25 mouse cellular contexts compared by ENCODE assay signal in the genomic region with DNA sequence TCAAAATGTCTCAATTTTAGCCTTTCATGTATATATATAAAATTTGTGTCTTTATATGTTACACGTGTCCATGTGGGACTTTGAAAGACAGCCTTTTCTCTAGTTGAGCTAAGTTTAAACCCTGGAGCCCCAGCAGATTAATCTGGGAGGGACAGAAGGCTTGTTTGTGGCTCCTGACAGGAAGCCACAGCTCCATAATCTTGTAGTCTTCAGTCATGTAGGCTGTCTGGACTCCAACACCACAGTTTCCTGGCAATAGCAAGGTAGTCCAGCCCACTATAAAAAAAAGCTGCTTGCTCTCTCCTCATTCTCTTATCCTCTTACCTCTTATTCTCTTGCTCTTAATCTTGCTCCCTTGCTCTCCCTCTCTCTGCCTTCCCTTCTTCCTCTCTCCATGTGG. TPM values are rescaled to one million over a fixed set of nuclear protein-coding genes. Genes with fewer than 3 reads are reported as not detected.
"Had no signal": no experiment of that assay in that cellular context is flagged by ENCODE, and none has a peak within 500 bp of the region (broad histone marks: within the 10 kb centered on the region; RNA-seq: fewer than 3 reads in every experiment).

No protein-coding gene starts in this region.

- H3K9me3 ChIP-seq: neural tube, embryonic 12.5 days; neural tube, embryonic 13.5 days; stomach, embryonic 15.5 days had no signal

- H3K9ac ChIP-seq: neural tube, embryonic 12.5 days; neural tube, embryonic 13.5 days; neural tube, embryonic 15.5 days; stomach, embryonic 15.5 days had no signal

- H3K36me3 ChIP-seq: neural tube, embryonic 12.5 days; neural tube, embryonic 13.5 days; neural tube, embryonic 15.5 days; stomach, embryonic 15.5 days had no signal

- H3K27me3 ChIP-seq: neural tube, embryonic 12.5 days; neural tube, embryonic 13.5 days; neural tube, embryonic 15.5 days; stomach, embryonic 15.5 days had no signal

- H3K4me1 ChIP-seq: neural tube, embryonic 12.5 days; neural tube, embryonic 13.5 days; neural tube, embryonic 15.5 days; stomach, embryonic 15.5 days had no signal

- H3K4me3 ChIP-seq: neural tube, embryonic 12.5 days; neural tube, embryonic 13.5 days; neural tube, embryonic 15.5 days; stomach, embryonic 15.5 days had no signal

- DNase-seq: retina, postnatal 1 day; right cerebral cortex, adult 18-20 months; right cerebral cortex, postnatal 14 days; right cerebral cortex, postnatal 25 days; right cerebral cortex, postnatal 4 days; spleen, adult 18-20 months; thymus, adult 18-20 months; thymus, adult 2 months; thymus, postnatal 14 days; thymus, postnatal 36 days; thymus, postnatal 4 days had no signal

- H3K27ac ChIP-seq: neural tube, embryonic 12.5 days; neural tube, embryonic 13.5 days; neural tube, embryonic 15.5 days; stomach, embryonic 15.5 days; stomach, postnatal 0 days had no signal

RNA-seq across cellular contexts. Expression of gene Olfr859, which starts 1.7 kb away (rescaled TPM):
- total RNA-seq: neutrophil, adult 5-6 weeks had no signal
- polyA plus RNA-seq: neural tube, embryonic 12.5 days; neural tube, embryonic 13.5 days; neural tube, embryonic 14.5 days; neural tube, embryonic 15.5 days; small intestine, adult 2 months; spleen, adult 2 months; stomach, embryonic 14.5 days; stomach, embryonic 15.5 days; stomach, embryonic 16.5 days; stomach, postnatal 0 days; testis, adult 2 months; thymus, adult 2 months; thymus, postnatal 0 days; urinary bladder, adult 2 months had no signal

RNA-seq across cellular contexts. Expression of gene Olfr58, which starts 22.9 kb away (rescaled TPM):
- total RNA-seq: neutrophil, adult 5-6 weeks had no signal
- polyA plus RNA-seq: neural tube, embryonic 12.5 days; neural tube, embryonic 13.5 days; neural tube, embryonic 14.5 days; neural tube, embryonic 15.5 days; small intestine, adult 2 months; spleen, adult 2 months; stomach, embryonic 14.5 days; stomach, embryonic 15.5 days; stomach, embryonic 16.5 days; stomach, postnatal 0 days; testis, adult 2 months; thymus, adult 2 months; thymus, postnatal 0 days; urinary bladder, adult 2 months had no signal

RNA-seq across cellular contexts. Expression of gene Olfr860, which starts 46.5 kb away (rescaled TPM):
- total RNA-seq: neutrophil, adult 5-6 weeks had no signal
- polyA plus RNA-seq: neural tube, embryonic 12.5 days; neural tube, embryonic 13.5 days; neural tube, embryonic 14.5 days; neural tube, embryonic 15.5 days; small intestine, adult 2 months; spleen, adult 2 months; stomach, embryonic 14.5 days; stomach, embryonic 15.5 days; stomach, embryonic 16.5 days; stomach, postnatal 0 days; testis, adult 2 months; thymus, adult 2 months; thymus, postnatal 0 days; urinary bladder, adult 2 months had no signal
